Mouse (Mus musculus) stomach, embryonic 14.5 days (tissue): ENCODE data around the gene Alox15. TPM values are rescaled to one million over a fixed set of nuclear protein-coding genes. Genes with fewer than 3 reads are reported as not detected.
"Not testable (repeated sequence)": the region's sequence is repeated elsewhere in the genome, so short reads cannot be mapped to it uniquely, and the experiment has no call there.

Experiments
- ATAC-seq: fragments of 200-750 bp; cut with Nextera tagmentation; 2 replicates; pipeline ENCODE4 v1.8.0; 2017; ENCODE audit warnings: low read depth, moderate TSS enrichment; ENCODE audit not compliant: insufficient number of reproducible peaks, insufficient read depth, low FRiP score
- H3K27ac ChIP-seq: fragments of 300-500 bp; sonication (generic); 2 replicates; pipeline ENCODE4 v1.5.1; 2014; ENCODE audit warnings: mild to moderate bottlenecking, low read length, moderate library complexity, mixed read lengths
- H3K27me3 ChIP-seq: fragments of 300-500 bp; sonication (generic); 2 replicates; pipeline ENCODE4 v1.6.1; 2014; ENCODE audit warnings: low read length, control low read depth, mixed read lengths; ENCODE audit not compliant: control insufficient read depth, insufficient read depth
- H3K36me3 ChIP-seq: fragments of 300-500 bp; sonication (generic); 2 replicates; pipeline ENCODE4 v1.6.1; 2014; ENCODE audit warnings: mild to moderate bottlenecking, control low read depth, low read length, moderate library complexity, mixed read lengths; ENCODE audit not compliant: control insufficient read depth, insufficient read depth
- H3K4me1 ChIP-seq: fragments of 300-500 bp; sonication (generic); 2 replicates; pipeline ENCODE4 v1.6.1; 2014; ENCODE audit warnings: low read length, control low read depth, mixed read lengths; ENCODE audit not compliant: control insufficient read depth, insufficient read depth
- H3K4me2 ChIP-seq: fragments of 300-500 bp; sonication (generic); replicated peaks from 2 replicates; pipeline ENCODE4 v1.6.1; 2014; ENCODE audit warnings: low read depth, low read length, control low read depth
- H3K4me3 ChIP-seq: fragments of 300-500 bp; sonication (generic); 2 replicates; pipeline ENCODE4 v1.5.1; 2014; ENCODE audit warnings: low read depth, low read length, control low read depth
- H3K9ac ChIP-seq: fragments of 300-500 bp; sonication (generic); replicated peaks from 2 replicates; pipeline ENCODE4 v1.6.1; 2014; ENCODE audit warnings: low read depth, mild to moderate bottlenecking, control low read depth, low read length, moderate library complexity, mixed read lengths
- H3K9me3 ChIP-seq: fragments of 300-500 bp; sonication (generic); 2 replicates; pipeline ENCODE4 v1.6.1; 2016; ENCODE audit warnings: low read depth, low read length, control low read depth; ENCODE audit not compliant: control insufficient read depth
- WGBS: fragments of 180-500 bp; shearing (Covaris S2); extraction: QIAGEN DNeasy Blood & Tissue Kit; methylation state at CpG from one replicate; pipeline ENCODE4 v1.1.7; 2014; 5-methylcytosine and 5-hydroxymethylcytosine counted together
- polyA plus RNA-seq: library from polyadenylated mRNA; unstranded; fragments of >200 nt; fragmentation: Nextera tagmentation; extraction: Ambion mirVana; gene quantifications from 2 replicates; pipeline ENCODE4 v1.2.1, GENCODE M21; 2014

Alox15 gene
- polyA plus RNA-seq, 1 experiment from 2014 or later, result 2.4 TPM

DNA sequence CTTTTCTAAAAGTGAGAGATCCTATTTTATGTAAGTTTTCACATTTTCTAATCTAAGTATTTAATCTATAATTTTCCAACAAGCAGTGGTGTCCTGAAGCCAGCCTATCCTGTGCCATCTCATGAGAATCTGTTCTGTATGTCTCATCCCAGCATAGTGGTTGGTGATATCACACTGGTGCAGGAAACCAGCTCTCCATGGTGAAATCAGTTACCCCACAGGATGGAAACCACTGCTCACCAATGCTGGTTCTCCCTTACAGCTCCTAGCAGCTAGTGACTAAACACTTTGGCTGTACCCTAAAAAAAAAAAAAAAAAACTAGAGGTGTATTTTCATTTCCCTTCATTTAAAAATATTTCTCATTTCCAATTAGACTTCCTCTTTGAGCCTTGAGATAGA is 20.6 kb upstream of the Alox15 start:
- Histone ChIP-seq H3K27ac (no peak overlapping the region), H3K4me3 (no peak overlapping the region), H3K36me3 (no peaks in the 10 kb centered on the region), H3K9ac (no peak overlapping the region), H3K4me1 (no peaks in the 10 kb centered on the region), H3K27me3 (no peaks in the 10 kb centered on the region), H3K4me2 (no peak overlapping the region), H3K9me3 (no peaks in the 10 kb centered on the region)
- ATAC-seq, result no peak

DNA sequence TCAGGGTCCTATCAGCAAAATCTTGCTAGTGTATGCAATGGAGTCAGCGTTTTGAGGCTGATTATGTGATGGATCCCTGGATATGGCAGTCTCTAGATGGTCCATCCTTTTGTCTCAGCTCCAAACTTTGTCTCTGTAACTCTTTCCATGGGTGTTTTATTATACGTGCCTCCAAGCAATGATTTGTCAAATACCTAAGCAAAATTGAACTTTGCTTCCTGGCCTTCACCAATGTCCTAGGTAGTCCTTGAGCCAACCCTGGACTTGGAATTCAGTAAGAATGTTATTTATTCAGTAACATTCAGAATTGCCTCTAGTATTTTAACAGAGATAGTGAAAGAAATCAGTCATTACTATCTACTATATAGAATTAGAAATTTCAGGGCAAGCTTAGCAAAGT is 16.8 kb upstream of the Alox15 start:
- not testable (repeated sequence) for ATAC-seq, H3K27ac ChIP-seq, H3K36me3 ChIP-seq, H3K4me1 ChIP-seq, H3K4me3 ChIP-seq, H3K9me3 ChIP-seq, H3K9ac ChIP-seq, H3K27me3 ChIP-seq, H3K4me2 ChIP-seq
- 69% methylated on average over 2 of the region's 2 CpGs for WGBS

DNA sequence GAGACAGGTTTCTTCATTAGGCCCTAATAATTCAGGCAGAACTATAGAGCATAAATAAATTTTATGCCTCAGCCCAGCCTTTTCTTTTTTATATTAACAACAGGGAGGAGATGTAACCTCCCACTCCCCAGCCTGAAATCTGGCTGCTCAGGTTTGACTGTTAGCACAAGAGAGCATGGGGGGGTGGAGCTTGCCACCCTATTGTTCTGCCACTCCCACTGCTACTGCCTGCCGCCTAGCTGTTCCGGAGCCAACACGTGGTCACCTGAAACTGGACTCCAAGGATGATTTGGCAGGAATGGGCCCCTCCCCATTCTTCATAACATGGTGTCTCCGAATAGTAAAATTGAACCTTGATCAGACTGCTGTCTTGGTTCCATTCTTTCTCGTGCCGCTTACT is 15.9 kb upstream of the Alox15 start:
- not testable (repeated sequence) for H3K36me3 ChIP-seq, H3K27ac ChIP-seq, ATAC-seq, H3K4me3 ChIP-seq, H3K9ac ChIP-seq, H3K9me3 ChIP-seq, H3K4me1 ChIP-seq, H3K4me2 ChIP-seq, H3K27me3 ChIP-seq
- 69% methylated on average over 6 of the region's 6 CpGs for WGBS

DNA sequence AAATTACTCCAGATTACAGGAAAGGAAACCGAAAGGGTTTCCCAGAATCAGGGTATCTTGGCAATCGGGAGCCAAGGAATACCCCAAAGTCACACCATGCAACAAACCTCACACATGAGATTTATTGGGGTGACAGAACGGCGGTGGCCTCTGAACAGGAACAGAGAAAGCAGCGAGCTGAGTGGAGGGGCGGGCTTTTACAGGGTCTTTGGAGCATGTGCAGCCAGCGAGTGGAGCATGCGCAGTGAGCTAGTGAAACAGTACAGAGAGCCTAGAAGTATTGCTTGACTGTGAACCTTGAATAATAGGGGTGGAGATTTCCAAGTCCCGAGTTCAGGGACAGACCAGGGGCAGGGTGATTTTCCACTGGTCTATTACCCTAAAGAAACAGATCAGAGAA is 3.2 kb downstream of the Alox15 start:
- H3K9ac ChIP-seq, result no peak overlapping the region
- no peak overlapping the region for H3K4me3 ChIP-seq
- ATAC-seq, result no peak
- H3K27me3 ChIP-seq, result peaks cover 24% of the 10 kb centered on the region
- H3K9me3 ChIP-seq, result no peaks in the 10 kb centered on the region
- H3K27ac ChIP-seq, result no peak overlapping the region
- WGBS, result 76% methylated on average over 9 of the region's 9 CpGs
- H3K36me3 ChIP-seq, result no peaks in the 10 kb centered on the region
- no peak overlapping the region for H3K4me2 ChIP-seq
- H3K4me1 ChIP-seq, result no peaks in the 10 kb centered on the region

DNA sequence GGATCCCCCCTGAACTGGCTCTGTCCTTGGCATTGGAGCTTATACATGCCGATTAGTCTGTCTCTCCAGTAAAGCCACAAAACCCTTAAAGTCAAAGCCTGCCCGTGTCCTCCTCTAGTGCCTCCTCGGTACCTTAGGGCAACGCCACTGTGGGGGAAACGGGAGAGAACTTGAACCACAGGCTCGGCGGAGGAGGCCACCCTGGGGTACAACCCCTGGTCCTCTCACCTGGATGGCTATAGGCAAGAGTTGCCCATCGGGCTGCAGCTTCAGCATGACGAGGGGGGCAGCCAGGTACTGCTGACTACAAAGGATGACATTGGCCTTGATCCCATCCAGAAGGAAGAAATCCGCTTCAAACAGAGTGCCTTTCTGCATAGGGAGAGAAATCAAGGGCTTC is 4.0 kb downstream of the Alox15 start:
- no peak overlapping the region for H3K4me2 ChIP-seq
- H3K4me3 ChIP-seq, result no peak overlapping the region
- no peak overlapping the region for H3K27ac ChIP-seq
- H3K36me3 ChIP-seq, result no peaks in the 10 kb centered on the region
- no peak overlapping the region for H3K9ac ChIP-seq
- WGBS, result 77% methylated on average over 10 of the region's 10 CpGs
- ATAC-seq, result no peak
- peaks cover 16% of the 10 kb centered on the region for H3K27me3 ChIP-seq
- no peaks in the 10 kb centered on the region for H3K9me3 ChIP-seq
- no peaks in the 10 kb centered on the region for H3K4me1 ChIP-seq

DNA sequence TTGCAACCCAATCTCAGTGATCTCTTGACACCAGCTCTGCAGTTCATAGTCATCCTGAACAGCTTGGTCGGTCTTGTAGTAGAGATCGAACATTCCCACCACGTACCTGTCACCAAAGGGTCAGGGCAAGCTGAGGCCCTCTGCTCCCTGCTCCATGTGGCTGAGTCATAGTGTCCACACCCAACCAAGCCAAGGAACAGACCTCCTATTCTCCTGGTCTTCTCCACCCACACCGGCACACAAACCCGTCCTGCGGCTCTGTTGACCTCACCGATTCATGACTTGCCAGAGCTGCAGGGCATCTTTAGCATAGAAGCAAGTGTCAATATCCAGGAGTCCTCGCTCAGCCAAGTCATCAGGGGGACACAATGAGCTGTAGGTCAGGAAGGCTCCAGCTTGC is 6.3 kb downstream of the Alox15 start:
- no peak for ATAC-seq
- H3K27me3 ChIP-seq, result peaks cover 5% of the 10 kb centered on the region; the same call in 1 of the 2 replicates
- no peak overlapping the region for H3K27ac ChIP-seq
- WGBS, result 80% methylated on average over 8 of the region's 8 CpGs
- H3K4me1 ChIP-seq, result no peaks in the 10 kb centered on the region
- H3K9ac ChIP-seq, result no peak overlapping the region
- H3K36me3 ChIP-seq, result no peaks in the 10 kb centered on the region
- no peaks in the 10 kb centered on the region for H3K9me3 ChIP-seq
- H3K4me2 ChIP-seq, result no peak overlapping the region
- no peak overlapping the region for H3K4me3 ChIP-seq

DNA sequence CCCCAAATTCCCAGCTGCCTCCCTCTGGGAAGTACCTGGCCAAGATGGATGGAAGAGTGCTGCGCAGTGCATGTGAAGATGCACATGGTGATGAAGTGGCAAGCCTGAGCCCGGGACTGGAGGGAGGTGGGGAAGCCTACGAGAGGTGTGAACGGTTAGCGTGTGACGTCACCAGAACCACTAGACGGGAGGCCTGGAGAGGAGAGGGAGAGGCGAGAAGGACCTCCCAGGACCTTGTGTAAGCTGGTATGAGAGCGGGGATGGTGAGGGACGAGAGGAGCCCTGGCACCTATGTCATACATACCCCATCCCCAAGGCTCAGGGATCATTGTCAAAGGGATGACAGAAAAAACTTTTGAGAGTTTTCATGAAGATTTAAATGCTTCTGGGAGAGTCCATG is 6.8 kb downstream of the Alox15 start:
- ATAC-seq, result no peak

DNA sequence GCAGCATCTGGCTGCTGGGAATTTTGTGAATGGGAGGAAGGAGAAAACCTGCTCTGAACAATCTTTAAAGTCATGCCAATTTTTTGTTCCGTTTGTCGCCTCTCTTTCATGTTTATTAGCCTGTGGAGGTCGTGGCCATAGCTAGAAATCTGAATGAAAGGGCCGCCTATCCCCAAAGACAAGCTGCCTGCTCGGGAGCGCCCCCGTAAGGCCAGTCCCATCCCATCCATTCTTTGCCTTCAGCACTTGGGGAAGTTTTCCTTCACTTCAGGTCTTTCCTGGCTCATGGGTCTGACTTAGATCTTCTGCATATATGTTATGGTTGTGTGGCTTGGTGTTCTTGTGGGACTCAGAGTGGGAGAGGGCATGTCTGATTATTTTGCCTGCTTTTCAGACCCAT is 12.3 kb downstream of the Alox15 start:
- no peak overlapping the region for H3K27ac ChIP-seq
- H3K27me3 ChIP-seq, result no peaks in the 10 kb centered on the region
- no peak overlapping the region for H3K9ac ChIP-seq
- H3K36me3 ChIP-seq, result no peaks in the 10 kb centered on the region
- no peaks in the 10 kb centered on the region for H3K9me3 ChIP-seq
- H3K4me2 ChIP-seq, result no peak overlapping the region
- H3K4me3 ChIP-seq, result no peak overlapping the region
- ATAC-seq, result no peak
- WGBS, result 33% methylated on average over 7 of the region's 7 CpGs
- H3K4me1 ChIP-seq, result no peaks in the 10 kb centered on the region

More for the DNA sequence above, 6.8 kb downstream of the Alox15 start:
- H3K36me3 ChIP-seq, result no peaks in the 10 kb centered on the region
- no peak overlapping the region for H3K9ac ChIP-seq
- H3K27ac ChIP-seq, result no peak overlapping the region
- H3K27me3 ChIP-seq, result no peaks in the 10 kb centered on the region; the same call in 1 of the 2 replicates
- no peak overlapping the region for H3K4me3 ChIP-seq
- WGBS, result 70% methylated on average over 10 of the region's 10 CpGs
- H3K4me1 ChIP-seq, result no peaks in the 10 kb centered on the region
- no peak overlapping the region for H3K4me2 ChIP-seq
- H3K9me3 ChIP-seq, result no peaks in the 10 kb centered on the region

DNA sequence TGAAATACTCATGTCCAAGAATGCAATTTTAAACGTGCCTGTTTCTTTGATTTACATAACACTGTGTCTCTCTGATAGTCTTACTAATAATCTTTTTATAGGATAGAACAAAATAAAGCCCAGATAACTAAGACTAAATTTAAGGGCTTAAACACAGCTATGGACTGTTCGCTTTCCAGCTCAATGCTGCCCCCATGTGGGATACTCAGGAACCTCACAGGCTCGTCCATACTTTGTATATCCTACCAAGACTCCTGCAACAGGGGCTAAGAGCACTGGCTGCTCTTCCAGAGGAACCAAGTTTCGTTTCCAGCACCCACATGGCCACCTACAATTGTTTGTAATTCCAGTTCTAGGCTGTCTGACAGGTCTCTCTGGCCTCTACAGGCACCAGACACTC is 17.4 kb downstream of the Alox15 start:
- H3K9me3 ChIP-seq, result no peaks in the 10 kb centered on the region
- no peaks in the 10 kb centered on the region for H3K36me3 ChIP-seq
- no peaks in the 10 kb centered on the region for H3K4me1 ChIP-seq
- H3K9ac ChIP-seq, result no peak overlapping the region
- H3K4me3 ChIP-seq, result no peak overlapping the region
- H3K27ac ChIP-seq, result no peak overlapping the region
- WGBS, result 39% methylated on average over 4 of the region's 4 CpGs
- no peak overlapping the region for H3K4me2 ChIP-seq
- ATAC-seq, result no peak
- no peaks in the 10 kb centered on the region for H3K27me3 ChIP-seq
